Comparison of ENCODE assay signal across 24 mouse cellular contexts in genomic region chr13:102768512-102768911, GRCm38 (mm10).
A peak's percentile ranks its signal among the peaks of the same experiment; 100 is the strongest.
DNase-seq lines count a peak whose midpoint lies in the region; ATAC-seq and TF ChIP-seq lines count a peak whose summit lies in the region.
"Had no signal": no experiment of that assay in that cellular context is flagged by ENCODE, and none has a peak within 500 bp of the region (broad histone marks: within the 10 kb centered on the region; RNA-seq: fewer than 3 reads in every experiment).

No protein-coding gene starts in this region.

- no peaks in the 10 kb centered on the region for H3K9me3 ChIP-seq in midbrain, embryonic 13.5 days
- no peaks in the 10 kb centered on the region for H3K9me3 ChIP-seq in midbrain, embryonic 10.5 days (replicated peaks)
- no peaks in the 10 kb centered on the region for H3K9me3 ChIP-seq in forebrain, postnatal 0 days (ENCODE audit: low read length)
- H3K9me3 ChIP-seq: heart, embryonic 12.5 days; kidney, embryonic 15.5 days; limb, embryonic 13.5 days; liver, embryonic 13.5 days had no signal

- H3K4me1 ChIP-seq in midbrain, embryonic 13.5 days (replicated peaks): peaks cover 28% of the 10 kb centered on the region
- peaks cover 9% of the 10 kb centered on the region; the same call in 1 of the 2 replicates for H3K4me1 ChIP-seq in midbrain, embryonic 10.5 days
- peaks cover 4% of the 10 kb centered on the region; the same call in 1 of the 2 replicates for H3K4me1 ChIP-seq in forebrain, postnatal 0 days (ENCODE audit: insufficient read depth)

- peaks cover 8% of the 10 kb centered on the region; the same call in 1 of the 2 replicates for H3K36me3 ChIP-seq in midbrain, embryonic 13.5 days
- peaks cover 66% of the 10 kb centered on the region for H3K36me3 ChIP-seq in midbrain, embryonic 10.5 days
- no peaks in the 10 kb centered on the region for H3K36me3 ChIP-seq in forebrain, postnatal 0 days (ENCODE audit: insufficient read depth)

- H3K27me3 ChIP-seq in midbrain, embryonic 13.5 days: no peaks in the 10 kb centered on the region
- H3K27me3 ChIP-seq in midbrain, embryonic 10.5 days (ENCODE audit: low read depth, poor library complexity, severe bottlenecking): no peaks in the 10 kb centered on the region
- H3K27me3 ChIP-seq in forebrain, postnatal 0 days (ENCODE audit: insufficient read depth, low read length): no peaks in the 10 kb centered on the region
- H3K27me3 ChIP-seq: heart, embryonic 12.5 days; kidney, embryonic 15.5 days; limb, embryonic 13.5 days; liver, embryonic 13.5 days; Patski had no signal

- no peak overlapping the region for H3K9ac ChIP-seq in midbrain, embryonic 13.5 days (replicated peaks)
- H3K9ac ChIP-seq in forebrain, postnatal 0 days: no peak overlapping the region
- H3K9ac ChIP-seq: heart, embryonic 12.5 days; kidney, embryonic 15.5 days; limb, embryonic 13.5 days; liver, embryonic 13.5 days; lung, embryonic 14.5 days had no signal

- H3K27ac ChIP-seq in midbrain, embryonic 13.5 days: 0 out of 2 replicates have a peak overlapping the region, but pooled peaks have one; percentile 35
- no peak overlapping the region for H3K27ac ChIP-seq in midbrain, embryonic 10.5 days (replicated peaks)
- 0 out of 2 replicates have a peak overlapping the region, but pooled peaks have one; percentile 10 for H3K27ac ChIP-seq in forebrain, postnatal 0 days (ENCODE audit: low read depth, low read length)
- H3K27ac ChIP-seq: kidney, embryonic 15.5 days; limb, embryonic 13.5 days; liver, embryonic 13.5 days had no signal

- H3K4me2 ChIP-seq in midbrain, embryonic 13.5 days (replicated peaks): no peak overlapping the region
- H3K4me2 ChIP-seq in forebrain, postnatal 0 days (ENCODE audit: low read depth): no peak overlapping the region
- H3K4me2 ChIP-seq: heart, embryonic 12.5 days; kidney, embryonic 15.5 days; limb, embryonic 13.5 days; liver, embryonic 13.5 days; lung, embryonic 14.5 days had no signal

- ATAC-seq in frontal cortex, adult (ENCODE audit: low TSS enrichment): peak; percentile 32; the same call in 1 of the 2 replicates
- ATAC-seq in midbrain, embryonic 13.5 days: no peak
- peak; percentile 28; the same call in 1 of the 2 replicates for ATAC-seq in forebrain, postnatal 0 days
- ATAC-seq: Patski had no signal

- 78% methylated on average over 11 of the region's 11 CpGs for WGBS in midbrain, embryonic 13.5 days
- 95% methylated on average over 11 of the region's 11 CpGs for WGBS in midbrain, embryonic 10.5 days
- 46% methylated on average over 11 of the region's 11 CpGs for WGBS in forebrain, postnatal 0 days

- H3K4me3 ChIP-seq in midbrain, embryonic 13.5 days (replicated peaks): no peak overlapping the region
- no peak overlapping the region for H3K4me3 ChIP-seq in midbrain, embryonic 10.5 days
- H3K4me3 ChIP-seq in forebrain, postnatal 0 days (ENCODE audit: low read depth, low read length): no peak overlapping the region
- H3K4me3 ChIP-seq: heart, embryonic 12.5 days; kidney, embryonic 15.5 days; limb, embryonic 13.5 days; liver, embryonic 13.5 days had no signal

- no peak for DNase-seq in frontal cortex, postnatal 36 days (ENCODE audit: low spot score in 2 of 2)
- no peak for DNase-seq in midbrain, embryonic 10.5 days (ENCODE audit: low spot score)
- DNase-seq in brain, adult 2 months (ENCODE audit: low read depth, low spot score): peak; percentile 27
- DNase-seq in forebrain, postnatal 0 days: peak; percentile 48
- DNase-seq in spleen, postnatal 4 days (ENCODE audit: low spot score in 2 of 2): no peak
- DNase-seq in cerebellum, postnatal 10 days: no peak
- DNase-seq: adrenal gland, adult 2 months; cerebellum, adult 2 months; cerebellum, postnatal 36 days; gastrocnemius, postnatal 14 days; heart, adult 18-20 months; heart, postnatal 10 days; kidney, adult 11 months; kidney, postnatal 36 days; liver, embryonic 13.5 days; lung, embryonic 14.5 days; thymus, adult 18-20 months; thymus, postnatal 36 days had no signal

- no peak for TF ChIP-seq CTCF in forebrain, postnatal 0 days (IDR thresholded peaks at IDR 0.05; ENCODE audit: low read depth)

Comparison
In these comparisons a context has a peak if more than half of its experiments do, and no peak if none do; other contexts are left out.
1. DNase-seq: peak in brain, adult 2 months (single experiment) and forebrain, postnatal 0 days (single experiment); none in frontal cortex, postnatal 36 days (0 of 2), midbrain, embryonic 10.5 days (single experiment), spleen, postnatal 4 days (0 of 2) and cerebellum, postnatal 10 days (0 of 2).